Mouse (Mus musculus): ENCODE results near the gene Dock6. TPM values are rescaled to one million over a fixed set of nuclear protein-coding genes. Genes with fewer than 3 reads are reported as not detected.

The Dock6 gene
- polyA plus RNA-seq, 1 experiment: 12.1 TPM

GRCm38 (mm10) chr9:21754003-21754402 lies 98.4 kb downstream of the Dock6 start:
- Histone ChIP-seq H3K27me3 (ENCODE audit: control insufficient read depth, insufficient read depth, insufficient read length) (no peaks in the 10 kb centered on the region), H3ac (ENCODE audit: control insufficient read depth, insufficient read length, low read depth) (no peak overlapping the region), H3K79me3 (ENCODE audit: low read depth) (peaks cover 27% of the 10 kb centered on the region), H3K36me3 (ENCODE audit: control insufficient read depth, insufficient read depth) (peaks cover 28% of the 10 kb centered on the region), H3K79me2 (ENCODE audit: control insufficient read depth, insufficient read depth) (peaks cover 34% of the 10 kb centered on the region), H3K4me3 (ENCODE audit: insufficient read depth, poor library complexity, severe bottlenecking) (no peak overlapping the region)
- TF ChIP-seq MYOD1 (IDR thresholded peaks at IDR 0.05; ENCODE audit: control insufficient read depth, insufficient read length, low read depth) (peak; percentile 3), MAX (IDR thresholded peaks at IDR 0.05) (peak; percentile 19), CTCF (IDR thresholded peaks at IDR 0.05; ENCODE audit: control insufficient read depth, insufficient read depth, insufficient read length) (no peak), FOSL1 (IDR thresholded peaks at IDR 0.05; ENCODE audit: insufficient read depth, low read length, poor library complexity, severe bottlenecking) (peak; percentile 74)

- Histone ChIP-seq H3K27me3 (ENCODE audit: control insufficient read depth, insufficient read depth, insufficient read length) (no peaks in the 10 kb centered on the region), H3K79me3 (ENCODE audit: low read depth) (peaks cover 14% of the 10 kb centered on the region), H3K79me2 (ENCODE audit: control insufficient read depth, insufficient read depth) (peaks cover 25% of the 10 kb centered on the region), H3K4me3 (ENCODE audit: insufficient read depth, poor library complexity, severe bottlenecking) (no peak overlapping the region), H3ac (ENCODE audit: control insufficient read depth, insufficient read length, low read depth) (peak overlapping the region; percentile 0), H3K36me3 (ENCODE audit: control insufficient read depth, insufficient read depth) (peaks cover 39% of the 10 kb centered on the region)
- peak; percentile 96 for TF ChIP-seq MYOD1 (IDR thresholded peaks at IDR 0.05; ENCODE audit: control insufficient read depth, insufficient read length, low read depth)
- no peak for TF ChIP-seq CTCF (IDR thresholded peaks at IDR 0.05; ENCODE audit: control insufficient read depth, insufficient read depth, insufficient read length)
- no peak for TF ChIP-seq MAX (IDR thresholded peaks at IDR 0.05)
- no peak for TF ChIP-seq FOSL1 (IDR thresholded peaks at IDR 0.05; ENCODE audit: insufficient read depth, low read length, poor library complexity, severe bottlenecking)
- no peak for TF ChIP-seq USF1 (IDR thresholded peaks at IDR 0.05; ENCODE audit: low read depth)
- TF ChIP-seq MYOG (IDR thresholded peaks at IDR 0.05; ENCODE audit: control insufficient read depth, extremely low read depth, insufficient read length): no peak
- no peak for TF ChIP-seq CEBPB (IDR thresholded peaks at IDR 0.05; ENCODE audit: low read depth)
Measured at GRCm38 (mm10) chr9:21752252-21752792, 100.1 kb downstream of the Dock6 start.

- Histone ChIP-seq H3K79me2 (ENCODE audit: control insufficient read depth, insufficient read depth) (peaks cover 16% of the 10 kb centered on the region), H3K27me3 (ENCODE audit: control insufficient read depth, insufficient read depth, insufficient read length) (no peaks in the 10 kb centered on the region), H3K79me3 (ENCODE audit: low read depth) (peaks cover 6% of the 10 kb centered on the region), H3K36me3 (ENCODE audit: control insufficient read depth, insufficient read depth) (peaks cover 39% of the 10 kb centered on the region), H3ac (ENCODE audit: control insufficient read depth, insufficient read length, low read depth) (no peak overlapping the region), H3K4me3 (ENCODE audit: insufficient read depth, poor library complexity, severe bottlenecking) (no peak overlapping the region)
- TF ChIP-seq MYOG (IDR thresholded peaks at IDR 0.05; ENCODE audit: control insufficient read depth, extremely low read depth, insufficient read length): no peak
- TF ChIP-seq CEBPB (IDR thresholded peaks at IDR 0.05; ENCODE audit: low read depth): no peak
- TF ChIP-seq USF1 (IDR thresholded peaks at IDR 0.05; ENCODE audit: low read depth): no peak
- TF ChIP-seq CTCF (IDR thresholded peaks at IDR 0.05; ENCODE audit: control insufficient read depth, insufficient read depth, insufficient read length): peak; percentile 77
- TF ChIP-seq FOSL1 (IDR thresholded peaks at IDR 0.05; ENCODE audit: insufficient read depth, low read length, poor library complexity, severe bottlenecking): peak; percentile 66
- TF ChIP-seq MAX (IDR thresholded peaks at IDR 0.05): peak; percentile 87
- TF ChIP-seq MYOD1 (IDR thresholded peaks at IDR 0.05; ENCODE audit: control insufficient read depth, insufficient read length, low read depth): peak; percentile 94
Measured at GRCm38 (mm10) chr9:21751347-21751746, 101.1 kb downstream of the Dock6 start.

GRCm38 (mm10) chr9:21750370-21750769 lies 102.1 kb downstream of the Dock6 start:
- H3K79me3 ChIP-seq (ENCODE audit: low read depth): peaks cover 5% of the 10 kb centered on the region
- no peak overlapping the region for H3K4me3 ChIP-seq (ENCODE audit: insufficient read depth, poor library complexity, severe bottlenecking)
- peaks cover 42% of the 10 kb centered on the region for H3K36me3 ChIP-seq (ENCODE audit: control insufficient read depth, insufficient read depth)
- peaks cover 8% of the 10 kb centered on the region for H3K79me2 ChIP-seq (ENCODE audit: control insufficient read depth, insufficient read depth)
- TF ChIP-seq MYOG (IDR thresholded peaks at IDR 0.05; ENCODE audit: control insufficient read depth, extremely low read depth, insufficient read length): no peak
- TF ChIP-seq USF1 (IDR thresholded peaks at IDR 0.05; ENCODE audit: low read depth): no peak
- no peak for TF ChIP-seq CTCF (IDR thresholded peaks at IDR 0.05; ENCODE audit: control insufficient read depth, insufficient read depth, insufficient read length)
- TF ChIP-seq FOSL1 (IDR thresholded peaks at IDR 0.05; ENCODE audit: insufficient read depth, low read length, poor library complexity, severe bottlenecking): no peak
- TF ChIP-seq CEBPB (IDR thresholded peaks at IDR 0.05; ENCODE audit: low read depth): no peak
- no peak for TF ChIP-seq MAX (IDR thresholded peaks at IDR 0.05)
- no peak for TF ChIP-seq MYOD1 (IDR thresholded peaks at IDR 0.05; ENCODE audit: control insufficient read depth, insufficient read length, low read depth)
- H3K27me3 ChIP-seq (ENCODE audit: control insufficient read depth, insufficient read depth, insufficient read length): no peaks in the 10 kb centered on the region
- H3ac ChIP-seq (ENCODE audit: control insufficient read depth, insufficient read length, low read depth): no peak overlapping the region

Small RNA genes within 50 kb of the gene (microRNA-seq; reads per million reads assigned to microRNA genes)
- gene Mir7083 (ENCODE audit: borderline microRNAs expressed): 1.4 reads per million, percentile 32 among the genes with 10 or more reads in this experiment

Other genes starting within 250 kb of the Dock6 start
- 72.2 TPM for gene Smarca4, start 236.5 kb downstream of the Dock6 start, polyA plus RNA-seq (2012; fragmentation: generic; extraction: Trizol)
- 58.3 TPM for gene Ldlr, start 129.2 kb downstream of the Dock6 start, polyA plus RNA-seq (2012; fragmentation: generic; extraction: Trizol)
- gene Spc24, start 92.3 kb downstream of the Dock6 start, polyA plus RNA-seq (2012; fragmentation: generic; extraction: Trizol): 80.1 TPM
- gene Kank2, start 53.9 kb downstream of the Dock6 start, polyA plus RNA-seq (2012; fragmentation: generic; extraction: Trizol): 43.3 TPM
- 0.04 TPM for gene Angptl8, start 17.1 kb downstream of the Dock6 start, polyA plus RNA-seq (2012; fragmentation: generic; extraction: Trizol)
- gene Rab3d, start 65.6 kb upstream of the Dock6 start, polyA plus RNA-seq (2012; fragmentation: generic; extraction: Trizol): 12.2 TPM
- 1.1 TPM for gene Ccdc159, start 74.8 kb upstream of the Dock6 start, polyA plus RNA-seq (2012; fragmentation: generic; extraction: Trizol)
- gene Tmem205, start 74.9 kb upstream of the Dock6 start, polyA plus RNA-seq (2012; fragmentation: generic; extraction: Trizol): 17.2 TPM
- 11.6 TPM for gene Plppr2, start 84.4 kb upstream of the Dock6 start, polyA plus RNA-seq (2012; fragmentation: generic; extraction: Trizol)
- gene Swsap1, start 103.1 kb upstream of the Dock6 start, polyA plus RNA-seq (2012; fragmentation: generic; extraction: Trizol): 8.7 TPM
- gene Epor, start 110.9 kb upstream of the Dock6 start, polyA plus RNA-seq (2012; fragmentation: generic; extraction: Trizol): 6.3 TPM
- gene Rgl3, start 136.8 kb upstream of the Dock6 start, polyA plus RNA-seq (2012; fragmentation: generic; extraction: Trizol): 7.0 TPM
- gene Ccdc151, start 150.0 kb upstream of the Dock6 start, polyA plus RNA-seq (2012; fragmentation: generic; extraction: Trizol): 0.21 TPM
- 134 TPM for gene Prkcsh, start 150.2 kb upstream of the Dock6 start, polyA plus RNA-seq (2012; fragmentation: generic; extraction: Trizol)
- 0.02 TPM for gene Elavl3, start 199.4 kb upstream of the Dock6 start, polyA plus RNA-seq (2012; fragmentation: generic; extraction: Trizol)
- not detected for gene Gm49318, start 218.6 kb upstream of the Dock6 start, polyA plus RNA-seq (2012; fragmentation: generic; extraction: Trizol)
- 8.0 TPM for gene Zfp653, start 218.7 kb upstream of the Dock6 start, polyA plus RNA-seq (2012; fragmentation: generic; extraction: Trizol)
- 32.6 TPM for gene Ecsit, start 232.8 kb upstream of the Dock6 start, polyA plus RNA-seq (2012; fragmentation: generic; extraction: Trizol)
- 52.4 TPM for gene Cnn1, start 246.6 kb upstream of the Dock6 start, polyA plus RNA-seq (2012; fragmentation: generic; extraction: Trizol)